10 mouse cellular contexts compared by ENCODE assay signal in the genomic region with DNA sequence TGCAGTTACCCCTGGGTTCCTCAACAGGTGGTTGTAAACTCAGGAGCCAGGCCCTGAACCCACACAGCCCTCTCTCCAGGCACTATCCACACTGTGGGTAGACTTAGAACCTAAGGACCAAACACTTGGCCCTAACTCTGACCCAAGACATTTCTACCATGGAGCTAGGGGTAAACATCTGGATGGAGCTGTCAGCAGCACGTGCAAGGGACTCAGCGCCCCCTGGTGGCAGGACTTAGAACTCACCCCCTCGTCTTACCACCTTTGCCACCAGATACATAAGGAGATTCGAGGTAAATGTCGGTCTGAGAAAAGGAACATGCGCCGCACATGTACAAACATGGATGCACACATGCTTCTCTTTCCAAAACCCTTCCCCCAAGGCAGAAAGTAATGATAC. TPM values are rescaled to one million over a fixed set of nuclear protein-coding genes. Genes with fewer than 3 reads are reported as not detected.
A peak's percentile ranks its signal among the peaks of the same experiment; 100 is the strongest.
DNase-seq lines count a peak whose midpoint lies in the region; ATAC-seq and TF ChIP-seq lines count a peak whose summit lies in the region.
"Had no signal": no experiment of that assay in that cellular context is flagged by ENCODE, and none has a peak within 500 bp of the region (broad histone marks: within the 10 kb centered on the region; RNA-seq: fewer than 3 reads in every experiment).

No protein-coding gene starts in this region.

- no peak overlapping the region for H3K4me3 ChIP-seq in kidney, embryonic 16.5 days (ENCODE audit: low read length)
- H3K4me3 ChIP-seq in kidney, adult 2 months (ENCODE audit: insufficient read depth, low read depth, low read length): no peak overlapping the region
- H3K4me3 ChIP-seq: neural tube, embryonic 13.5 days had no signal

- 0 out of 2 replicates have a peak, but pooled peaks cover 5% of the 10 kb centered on the region for H3K4me1 ChIP-seq in kidney, embryonic 16.5 days (ENCODE audit: insufficient read depth, low read length)
- no peaks in the 10 kb centered on the region; the same call in 1 of the 2 replicates for H3K4me1 ChIP-seq in kidney, adult 2 months (ENCODE audit: control insufficient read depth, insufficient read depth, low read length)

- H3K9me3 ChIP-seq in kidney, embryonic 16.5 days (ENCODE audit: low read length): peaks cover 6% of the 10 kb centered on the region; the same call in 1 of the 2 replicates

- no peaks in the 10 kb centered on the region for H3K36me3 ChIP-seq in kidney, embryonic 16.5 days (ENCODE audit: insufficient read depth, low read length)
- H3K36me3 ChIP-seq in kidney, adult 2 months (ENCODE audit: control insufficient read depth, insufficient read depth, low read length): no peaks in the 10 kb centered on the region
- H3K36me3 ChIP-seq: neural tube, embryonic 13.5 days had no signal

- no peak overlapping the region for H3K4me2 ChIP-seq in kidney, embryonic 16.5 days (replicated peaks; ENCODE audit: low read depth, low read length)
- H3K4me2 ChIP-seq: neural tube, embryonic 13.5 days had no signal

- no peak overlapping the region for H3K27ac ChIP-seq in kidney, embryonic 16.5 days (ENCODE audit: low read length)
- no peak overlapping the region for H3K27ac ChIP-seq in kidney, adult 2 months (ENCODE audit: insufficient read depth, low read depth, low read length)
- H3K27ac ChIP-seq: neural tube, embryonic 13.5 days had no signal

- H3K9ac ChIP-seq in kidney, embryonic 16.5 days (replicated peaks; ENCODE audit: low read length): no peak overlapping the region
- H3K9ac ChIP-seq: neural tube, embryonic 13.5 days had no signal

- peaks cover 54% of the 10 kb centered on the region for H3K27me3 ChIP-seq in kidney, embryonic 16.5 days (ENCODE audit: insufficient read depth, low read length)
- peaks cover 11% of the 10 kb centered on the region for H3K27me3 ChIP-seq in kidney, adult 2 months (replicated peaks; ENCODE audit: control insufficient read depth, insufficient read depth, low read length)

- ATAC-seq in kidney, embryonic 16.5 days (ENCODE audit: low FRiP score, low TSS enrichment): no peak

- peak; percentile 57 for DNase-seq in kidney, adult 11 months
- peak; percentile 71 for DNase-seq in MN1 (ENCODE audit: low spot score)
- DNase-seq in c-Kit-positive CD71-positive TER-119-positive erythroid progenitor cells, embryonic 14.5 days (ENCODE audit: low spot score): peak; percentile 36
- DNase-seq in kidney, adult 2 months: peak; percentile 69
- DNase-seq in lung, postnatal 25 days (ENCODE audit: low spot score): peak; percentile 43
- DNase-seq in spleen, postnatal 36 days (ENCODE audit: low spot score in 2 of 2): peak; percentile 15 to 16
- no peak for DNase-seq in Muller cell, postnatal 12 days (ENCODE audit: inconsistent ontology term)

- no peak for TF ChIP-seq POLR2A in kidney, adult 2 months (IDR thresholded peaks at IDR 0.05; ENCODE audit: low read depth, low read length)

- TF ChIP-seq CTCF in kidney, adult 2 months (conservative IDR thresholded peaks at IDR 0.05; ENCODE audit: insufficient read depth, insufficient read length, low read depth, low read length): peak; percentile 91

- 38% methylated on average over 7 of the region's 7 CpGs for WGBS in kidney, embryonic 16.5 days
- 44% methylated on average over 7 of the region's 7 CpGs for WGBS in kidney, adult 2 months

RNA-seq across cellular contexts. Expression of a gene that starts 20.9 kb away (rescaled TPM):
- polyA plus RNA-seq in kidney, embryonic 16.5 days (2015; fragmentation: Nextera tagmentation; extraction: Ambion mirVana): not detected in 2 replicates
- polyA plus RNA-seq in kidney, adult 2 months (2012; rRNA removed): not detected in 2 replicates
- polyA plus RNA-seq: heart, embryonic 14.5 days; neural tube, embryonic 13.5 days had no signal

RNA-seq across cellular contexts. Expression of a gene that starts 28.3 kb away (rescaled TPM):
- polyA plus RNA-seq in kidney, embryonic 16.5 days (2015; fragmentation: Nextera tagmentation; extraction: Ambion mirVana): not detected in 2 replicates
- not detected in 2 replicates for polyA plus RNA-seq in kidney, adult 2 months (2012; rRNA removed)
- polyA plus RNA-seq: heart, embryonic 14.5 days; neural tube, embryonic 13.5 days had no signal
